Mouse (Mus musculus) adrenal gland, adult (tissue): ENCODE results near the gene Aoc3.
"Not testable (repeated sequence)": the region's sequence is repeated elsewhere in the genome, so short reads cannot be mapped to it uniquely, and the experiment has no call there.

ENCODE experiments used
- DNase-seq, 2 experiments: peaks; one replicate each; pipeline ENCODE4 v3.0.0; 2022 to 2023; ENCODE audit warnings: low spot score in 1 of 2; ENCODE audit not compliant: inconsistent age in 2 of 2

Gene Aoc3

GRCm38 (mm10) chr11:101330371-101330924, at the start of gene Aoc3:
TSS of gene Aoc3 (plus strand) at chr11:101330605.
- peak in 1 of 2 experiments; percentile 64 for DNase-seq

DNA sequence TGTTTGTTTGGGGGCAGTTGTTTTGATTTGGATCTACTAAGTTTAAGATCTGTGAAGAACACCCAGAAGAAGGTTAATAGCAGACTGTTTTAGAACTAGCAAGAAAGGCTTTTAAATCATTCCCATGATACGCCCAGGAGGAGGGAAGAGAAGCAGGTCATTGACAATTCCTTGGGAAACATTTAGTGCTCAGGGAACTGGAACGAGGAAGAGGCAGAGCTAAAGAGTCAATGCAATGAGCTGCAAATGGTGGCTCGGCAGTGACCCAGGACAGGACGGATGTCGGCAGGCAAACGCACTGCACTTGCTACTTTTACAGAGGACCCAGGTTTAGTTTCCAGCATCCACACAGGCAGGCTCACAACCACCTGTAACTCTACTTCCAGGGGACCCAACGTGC, 49.6 kb upstream of the Aoc3 start:
- DNase-seq: no peak

DNA sequence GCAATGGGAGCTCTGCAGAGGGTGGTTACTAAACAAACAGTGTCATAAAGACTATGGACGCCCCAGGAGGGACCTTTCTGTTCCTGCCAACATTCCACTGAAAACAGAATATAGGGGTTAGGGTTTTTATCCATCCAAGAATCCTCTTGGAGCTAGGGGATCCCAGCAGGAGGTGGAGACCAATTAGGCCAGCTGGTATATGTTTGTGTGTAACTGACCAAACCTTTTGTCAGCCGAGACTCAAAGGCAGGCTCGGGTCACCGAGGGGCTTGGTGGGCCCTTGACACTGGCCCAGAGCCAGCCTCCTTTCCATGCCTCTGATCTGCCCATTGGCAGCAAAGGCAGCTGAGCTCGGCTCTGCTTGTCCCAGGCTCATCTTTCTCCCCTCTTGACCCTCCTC, 47.5 kb upstream of the Aoc3 start:
- no peak for DNase-seq

DNA sequence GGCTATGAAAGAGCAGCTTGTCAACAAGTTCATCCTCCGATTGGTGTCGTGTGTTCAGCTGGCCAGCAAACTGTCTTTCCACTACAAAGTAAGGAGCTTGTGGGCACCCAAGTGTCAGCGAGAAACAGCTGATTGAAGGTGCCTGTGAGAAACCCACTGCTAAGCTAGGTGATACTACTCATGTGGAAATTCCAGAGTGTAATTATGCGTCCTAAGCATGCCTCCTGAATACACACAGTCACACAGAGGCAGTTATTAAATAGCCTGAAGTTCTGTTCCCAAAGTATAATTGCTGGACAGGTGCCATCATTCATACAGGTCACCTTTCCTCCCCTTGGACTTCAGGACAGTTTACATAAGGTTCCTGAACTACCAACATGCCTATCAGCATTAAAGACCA, 46.6 kb upstream of the Aoc3 start:
- DNase-seq: no peak

- peak; percentile 86 for DNase-seq
These were observed 43.1 kb upstream of the Aoc3 start for GRCm38 (mm10) chr11:101287306-101287705.

DNA sequence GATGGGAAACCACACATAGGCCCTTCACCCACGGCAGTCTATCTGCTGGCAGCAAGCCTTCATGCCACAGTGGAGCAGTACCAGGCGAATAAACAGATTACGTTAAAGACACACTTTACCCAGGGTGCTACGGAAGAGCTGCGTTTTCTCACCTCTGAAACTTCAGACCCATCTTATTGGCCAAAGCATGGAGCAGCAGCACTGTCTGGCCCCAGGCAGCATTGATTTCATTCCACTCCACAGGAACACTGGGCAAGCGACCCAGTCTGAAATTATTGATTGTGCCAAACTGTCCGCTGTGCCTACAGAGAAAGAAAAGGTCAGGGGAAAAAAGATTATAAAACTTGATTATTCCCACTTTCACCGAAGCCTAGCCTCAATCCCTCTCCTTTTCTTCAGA, 39.2 kb upstream of the Aoc3 start:
- no peak for DNase-seq

- DNase-seq: no peak
These were observed 35.2 kb upstream of the Aoc3 start for GRCm38 (mm10) chr11:101295191-101295590.

GRCm38 (mm10) chr11:101300881-101301280, 29.5 kb upstream of the Aoc3 start:
- DNase-seq: no peak

DNA sequence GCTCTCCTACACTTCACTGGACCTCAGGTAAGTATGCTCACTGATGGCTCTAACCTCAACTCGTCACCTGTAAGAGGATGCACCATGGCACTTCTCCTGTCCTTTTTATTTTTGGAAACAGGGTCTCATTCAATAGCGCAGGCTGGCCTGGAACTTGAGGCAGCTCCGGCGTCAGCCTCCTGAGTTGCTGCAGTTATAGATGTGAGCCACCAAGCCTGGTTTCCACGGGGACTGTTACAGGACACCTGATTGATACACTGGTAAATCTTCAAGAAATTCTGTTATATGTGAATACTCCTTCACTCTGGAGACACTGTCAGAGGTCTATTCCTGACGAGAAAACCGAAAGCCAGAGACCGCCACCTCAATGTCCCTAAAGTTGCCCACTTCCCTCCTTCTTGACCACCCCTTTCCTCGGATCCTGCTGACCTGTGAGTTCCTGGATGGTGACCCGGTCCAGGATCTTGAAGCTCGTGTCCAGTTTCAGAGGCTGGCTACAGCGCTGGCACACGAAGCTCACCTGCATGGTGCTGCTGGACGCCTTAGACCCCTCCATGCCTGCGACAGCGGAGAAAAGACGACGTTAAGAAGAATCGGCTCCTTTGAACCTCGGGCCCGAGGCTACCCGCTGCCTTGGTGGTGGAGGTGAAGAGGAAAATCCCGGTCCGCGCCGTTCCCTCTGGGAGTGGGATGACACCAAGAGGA, 29.0 kb upstream of the Aoc3 start:
- DNase-seq: no peak

- DNase-seq: peak; percentile 95 to 98
These were observed 28.2 kb upstream of the Aoc3 start, which contains the start of gene Becn1 for GRCm38 (mm10) chr11:101302004-101302798. TSS of gene Becn1 (minus strand) at chr11:101302286.

DNA sequence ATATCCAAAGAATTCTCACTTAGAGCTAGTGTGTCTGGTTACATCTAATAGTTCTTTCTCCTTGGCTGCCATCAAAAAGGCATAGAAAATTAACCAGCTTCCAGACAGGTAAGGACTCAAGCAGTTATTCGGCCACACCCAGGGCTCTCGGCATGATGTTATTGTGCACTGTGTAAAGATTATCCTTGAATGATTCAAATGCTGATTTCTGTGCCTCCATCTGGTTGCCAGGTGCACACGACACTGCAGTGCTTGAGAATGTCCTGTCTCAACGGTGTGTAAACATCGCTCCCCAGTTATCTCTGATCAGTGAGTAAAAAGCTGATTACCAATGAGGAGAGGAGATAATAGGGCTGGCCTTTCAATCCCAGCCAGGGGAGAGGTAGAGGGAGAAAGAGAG, 22.7 kb upstream of the Aoc3 start:
- DNase-seq: no peak

DNA sequence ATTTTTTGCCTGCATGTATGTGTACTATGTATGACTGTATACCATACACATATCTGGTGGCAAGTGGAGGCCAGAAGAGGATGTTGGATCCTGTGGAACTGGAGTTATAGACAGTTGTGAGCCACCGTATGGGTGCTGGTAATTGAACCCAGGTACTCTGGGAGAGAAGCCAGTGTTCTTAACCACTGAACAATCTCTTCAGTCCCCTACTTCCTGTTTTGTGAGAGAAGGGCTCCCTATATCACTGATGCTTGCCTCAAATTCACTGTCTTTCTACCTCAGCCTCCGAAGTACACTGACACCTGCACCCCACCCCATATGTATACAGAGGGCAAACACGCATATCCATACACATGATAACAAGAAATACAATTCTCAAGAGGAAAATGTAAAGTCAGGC, 19.3 kb upstream of the Aoc3 start:
- DNase-seq: no peak

DNA sequence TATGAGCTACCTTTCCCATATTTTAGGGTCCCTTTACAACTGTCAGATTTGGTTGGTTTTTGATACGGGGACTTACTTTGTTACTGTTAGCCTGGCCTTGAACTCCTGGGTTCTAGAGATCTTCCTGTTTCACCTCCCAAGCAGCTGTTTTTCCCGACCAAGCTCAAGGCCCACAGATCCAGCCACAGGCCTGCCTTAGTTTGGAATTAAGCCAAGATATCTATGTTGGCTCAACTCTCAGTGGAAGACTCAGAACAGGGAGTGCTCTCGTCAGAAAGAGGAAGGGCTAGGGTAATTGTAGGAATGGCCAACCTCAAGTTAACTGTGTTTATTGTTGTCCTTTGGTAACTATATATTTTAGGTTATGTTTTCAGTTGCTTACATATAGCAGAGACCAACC, 18.3 kb upstream of the Aoc3 start:
- peak in 1 of 2 experiments; percentile 29 for DNase-seq

GRCm38 (mm10) chr11:101314567-101314966, 15.8 kb upstream of the Aoc3 start:
- DNase-seq: no peak

- DNase-seq: no peak
These were observed 15.2 kb upstream of the Aoc3 start for GRCm38 (mm10) chr11:101315082-101315650.

- DNase-seq: peak; percentile 95 to 98
These were observed 14.5 kb upstream of the Aoc3 start, which contains the start of gene Psme3 for GRCm38 (mm10) chr11:101315665-101316500. TSS of gene Psme3 (plus strand) at chr11:101316213.

DNA sequence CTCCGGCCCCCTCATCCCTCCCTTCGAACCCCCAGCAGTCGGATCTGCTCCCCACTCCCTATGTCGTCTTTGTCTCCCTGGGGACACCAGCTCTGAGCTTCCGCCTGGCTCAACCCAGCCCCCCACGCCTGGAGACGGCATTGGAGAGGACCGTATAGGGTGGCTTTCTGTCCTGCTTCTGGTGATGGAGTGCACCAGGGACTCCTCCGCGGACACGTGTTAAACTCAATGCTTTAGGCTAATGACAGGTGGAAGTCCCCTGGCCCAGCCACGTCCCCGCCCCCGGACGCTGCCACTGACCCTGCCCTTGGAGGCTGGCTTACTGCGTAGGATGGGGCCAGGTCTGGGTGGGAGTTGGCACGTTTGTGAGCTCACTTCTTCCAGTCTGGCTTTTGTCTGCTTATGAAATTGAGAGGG, 13.9 kb upstream of the Aoc3 start:
- no peak for DNase-seq

GRCm38 (mm10) chr11:101323609-101324008, 6.8 kb upstream of the Aoc3 start:
- DNase-seq: peak; percentile 72 to 88

- no peak for DNase-seq
These were observed 5.6 kb upstream of the Aoc3 start, which contains the start of gene Aoc2 for GRCm38 (mm10) chr11:101324763-101325162. TSS of gene Aoc2 (plus strand) at chr11:101325063.

- DNase-seq: not testable (repeated sequence)
These were observed 5.2 kb upstream of the Aoc3 start for GRCm38 (mm10) chr11:101325201-101325600.

DNA sequence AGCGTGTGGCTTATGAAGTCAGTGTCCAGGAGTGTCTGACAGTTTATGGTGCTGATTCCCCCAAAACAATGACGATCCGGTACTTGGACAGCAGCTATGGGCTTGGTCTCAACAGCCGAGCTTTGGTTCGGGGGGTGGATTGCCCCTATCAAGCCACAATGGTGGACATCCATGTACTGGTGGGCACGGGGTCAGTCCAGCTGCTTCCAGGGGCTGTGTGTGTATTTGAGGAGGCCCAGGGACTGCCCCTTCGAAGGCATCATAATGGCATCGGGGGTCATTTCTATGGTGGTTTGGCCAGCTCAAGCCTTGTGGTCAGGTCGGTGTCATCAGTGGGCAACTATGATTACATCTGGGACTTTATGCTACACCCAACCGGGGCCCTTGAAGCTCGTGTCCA, 4.3 kb upstream of the Aoc3 start:
- no peak for DNase-seq
